Mouse (Mus musculus): ENCODE results near the gene 2010111I01Rik. TPM values are rescaled to one million over a fixed set of nuclear protein-coding genes. Genes with fewer than 3 reads are reported as not detected.
A peak's percentile ranks its signal among the peaks of the same experiment; 100 is the strongest.

Gene 2010111I01Rik
- polyA plus RNA-seq, 1 experiment from 2014 or later: 101 TPM

GRCm38 (mm10) chr13:63261676-63262075 is 297.0 kb downstream of the 2010111I01Rik start:
- Histone ChIP-seq H3K36me3 (ENCODE audit: control insufficient read depth, insufficient read depth, low read length) (no peaks in the 10 kb centered on the region), H3K4me3 (ENCODE audit: low read depth, low read length) (no peak overlapping the region), H3K27me3 (ENCODE audit: control insufficient read depth, insufficient read depth, low read length) (no peaks in the 10 kb centered on the region), H3K27ac (replicated peaks) (peak overlapping the region; percentile 63; the same call in 1 of the 2 replicates), H3K4me2 (replicated peaks; ENCODE audit: low read depth) (no peak overlapping the region), H3K9me3 (ENCODE audit: control insufficient read depth, low read length) (no peaks in the 10 kb centered on the region), H3K9ac (ENCODE audit: low read length) (no peak overlapping the region), H3K4me1 (replicated peaks; ENCODE audit: control insufficient read depth, insufficient read depth) (peaks cover 10% of the 10 kb centered on the region)
- DNase-seq (ENCODE audit: low spot score) (no peak), ATAC-seq (ENCODE audit: low FRiP score, low TSS enrichment) (no peak)
- TF ChIP-seq EP300 (optimal IDR thresholded peaks at IDR 0.05) (no peak), CTCF (IDR thresholded peaks at IDR 0.05; ENCODE audit: low read depth) (no peak)
- 88% methylated on average over 3 of the region's 3 CpGs for WGBS

GRCm38 (mm10) chr13:63262168-63262957 is 297.7 kb downstream of the 2010111I01Rik start:
- H3K9me3 ChIP-seq (ENCODE audit: control insufficient read depth, low read length): no peaks in the 10 kb centered on the region
- H3K9ac ChIP-seq (ENCODE audit: low read length): no peak overlapping the region
- DNase-seq (ENCODE audit: low spot score) (no peak), ATAC-seq (ENCODE audit: low FRiP score, low TSS enrichment) (no peak)
- TF ChIP-seq EP300 (optimal IDR thresholded peaks at IDR 0.05) (no peak), CTCF (IDR thresholded peaks at IDR 0.05; ENCODE audit: low read depth) (no peak)
- no peak overlapping the region for H3K4me2 ChIP-seq (replicated peaks; ENCODE audit: low read depth)
- H3K27ac ChIP-seq (replicated peaks): no peak overlapping the region
- H3K36me3 ChIP-seq (ENCODE audit: control insufficient read depth, insufficient read depth, low read length): no peaks in the 10 kb centered on the region
- H3K4me1 ChIP-seq (replicated peaks; ENCODE audit: control insufficient read depth, insufficient read depth): peaks cover 7% of the 10 kb centered on the region
- no peak overlapping the region for H3K4me3 ChIP-seq (ENCODE audit: low read depth, low read length)
- WGBS: 55% methylated on average over 1 of the region's 1 CpGs
- no peaks in the 10 kb centered on the region for H3K27me3 ChIP-seq (ENCODE audit: control insufficient read depth, insufficient read depth, low read length)

GRCm38 (mm10) chr13:63268371-63268770 is 303.7 kb downstream of the 2010111I01Rik start:
- Histone ChIP-seq H3K27ac (replicated peaks) (peak overlapping the region; percentile 82), H3K36me3 (ENCODE audit: control insufficient read depth, insufficient read depth, low read length) (no peaks in the 10 kb centered on the region), H3K4me3 (ENCODE audit: low read depth, low read length) (no peak overlapping the region), H3K9ac (ENCODE audit: low read length) (no peak overlapping the region), H3K27me3 (ENCODE audit: control insufficient read depth, insufficient read depth, low read length) (no peaks in the 10 kb centered on the region), H3K9me3 (ENCODE audit: control insufficient read depth, low read length) (no peaks in the 10 kb centered on the region), H3K4me2 (replicated peaks; ENCODE audit: low read depth) (0 out of 2 replicates have a peak overlapping the region, but pooled peaks have one; percentile 15), H3K4me1 (replicated peaks; ENCODE audit: control insufficient read depth, insufficient read depth) (peaks cover 2% of the 10 kb centered on the region)
- ATAC-seq (ENCODE audit: low FRiP score, low TSS enrichment) (no peak), DNase-seq (ENCODE audit: low spot score) (peak; percentile 53)
- TF ChIP-seq CTCF (IDR thresholded peaks at IDR 0.05; ENCODE audit: low read depth): no peak
- TF ChIP-seq EP300 (optimal IDR thresholded peaks at IDR 0.05): no peak
- 43% methylated on average over 4 of the region's 4 CpGs for WGBS

- no peak overlapping the region for H3K4me3 ChIP-seq (ENCODE audit: low read depth, low read length)
- H3K9ac ChIP-seq (ENCODE audit: low read length): no peak overlapping the region
- 35% methylated on average over 1 of the region's 1 CpGs for WGBS
- no peaks in the 10 kb centered on the region for H3K9me3 ChIP-seq (ENCODE audit: control insufficient read depth, low read length)
- peaks cover under 1% of the 10 kb centered on the region for H3K4me1 ChIP-seq (replicated peaks; ENCODE audit: control insufficient read depth, insufficient read depth)
- no peaks in the 10 kb centered on the region for H3K36me3 ChIP-seq (ENCODE audit: control insufficient read depth, insufficient read depth, low read length)
- no peak for DNase-seq (ENCODE audit: low spot score)
- no peak for ATAC-seq (ENCODE audit: low FRiP score, low TSS enrichment)
- no peak for TF ChIP-seq EP300 (optimal IDR thresholded peaks at IDR 0.05)
- no peak for TF ChIP-seq CTCF (IDR thresholded peaks at IDR 0.05; ENCODE audit: low read depth)
- 0 out of 2 replicates have a peak overlapping the region, but pooled peaks have one; percentile 15 for H3K4me2 ChIP-seq (replicated peaks; ENCODE audit: low read depth)
- H3K27me3 ChIP-seq (ENCODE audit: control insufficient read depth, insufficient read depth, low read length): no peaks in the 10 kb centered on the region
- H3K27ac ChIP-seq (replicated peaks): peak overlapping the region; percentile 82
Measured at GRCm38 (mm10) chr13:63268776-63269175, 304.1 kb downstream of the 2010111I01Rik start.

GRCm38 (mm10) chr13:63270191-63270590 is 305.5 kb downstream of the 2010111I01Rik start:
- DNase-seq (ENCODE audit: low spot score) (peak; percentile 73), ATAC-seq (ENCODE audit: low FRiP score, low TSS enrichment) (peak; percentile 47; the same call in 1 of the 2 replicates)
- Histone ChIP-seq H3K27ac (replicated peaks) (peak overlapping the region; percentile 73), H3K36me3 (ENCODE audit: control insufficient read depth, insufficient read depth, low read length) (no peaks in the 10 kb centered on the region), H3K9ac (ENCODE audit: low read length) (peak overlapping the region; percentile 23; the same call in 1 of the 2 replicates), H3K4me1 (replicated peaks; ENCODE audit: control insufficient read depth, insufficient read depth) (no peaks in the 10 kb centered on the region; the same call in none of the 2 replicates), H3K27me3 (ENCODE audit: control insufficient read depth, insufficient read depth, low read length) (no peaks in the 10 kb centered on the region), H3K9me3 (ENCODE audit: control insufficient read depth, low read length) (no peaks in the 10 kb centered on the region), H3K4me2 (replicated peaks; ENCODE audit: low read depth) (peak overlapping the region; percentile 21), H3K4me3 (ENCODE audit: low read depth, low read length) (no peak overlapping the region)
- WGBS: 50% methylated on average over 5 of the region's 5 CpGs
- no peak for TF ChIP-seq EP300 (optimal IDR thresholded peaks at IDR 0.05)
- TF ChIP-seq CTCF (IDR thresholded peaks at IDR 0.05; ENCODE audit: low read depth): no peak

GRCm38 (mm10) chr13:63272017-63272601 is 307.4 kb downstream of the 2010111I01Rik start:
- Histone ChIP-seq H3K9ac (ENCODE audit: low read length) (peak overlapping the region; percentile 72), H3K27ac (replicated peaks) (peak overlapping the region; percentile 93), H3K4me2 (replicated peaks; ENCODE audit: low read depth) (peak overlapping the region; percentile 43), H3K36me3 (ENCODE audit: control insufficient read depth, insufficient read depth, low read length) (no peaks in the 10 kb centered on the region), H3K4me3 (ENCODE audit: low read depth, low read length) (peak overlapping the region; percentile 47), H3K9me3 (ENCODE audit: control insufficient read depth, low read length) (no peaks in the 10 kb centered on the region), H3K4me1 (replicated peaks; ENCODE audit: control insufficient read depth, insufficient read depth) (peaks cover under 1% of the 10 kb centered on the region), H3K27me3 (ENCODE audit: control insufficient read depth, insufficient read depth, low read length) (no peaks in the 10 kb centered on the region)
- no peak for ATAC-seq (ENCODE audit: low FRiP score, low TSS enrichment)
- TF ChIP-seq CTCF (IDR thresholded peaks at IDR 0.05; ENCODE audit: low read depth): no peak
- no peak for TF ChIP-seq EP300 (optimal IDR thresholded peaks at IDR 0.05)
- no peak for DNase-seq (ENCODE audit: low spot score)
- WGBS: 29% methylated on average over 16 of the region's 16 CpGs

Data from stomach, postnatal 0 days (tissue).